Mouse (Mus musculus) heart, adult 8-10 months (tissue): Measurements from ENCODE around the gene Gprc5d. TPM values are rescaled to one million over a fixed set of nuclear protein-coding genes. Genes with fewer than 3 reads are reported as not detected.

ENCODE experiments used
- DNase-seq: peaks from one replicate; pipeline ENCODE4 v3.0.0; 2022; ENCODE audit warnings: low spot score
- total RNA-seq, 4 experiments: library from RNA; stranded (reverse); gene quantifications; 2 replicates each; pipeline ENCODE4 v1.2.4; 2022

The Gprc5d gene
- total RNA-seq, 4 experiments from 2014 or later = not detected

GRCm38 (mm10) chr6:135136439-135137161 is 18.5 kb upstream of the Gprc5d start:
- DNase-seq = no peak

GRCm38 (mm10) chr6:135135735-135136134 is 17.7 kb upstream of the Gprc5d start:
- no peak for DNase-seq

- no peak for DNase-seq
Measured at GRCm38 (mm10) chr6:135133486-135133885, 15.4 kb upstream of the Gprc5d start.

- no peak for DNase-seq
Measured at GRCm38 (mm10) chr6:135133086-135133485, 15.0 kb upstream of the Gprc5d start.

GRCm38 (mm10) chr6:135124755-135125380 is 6.8 kb upstream of the Gprc5d start:
- DNase-seq = no peak

GRCm38 (mm10) chr6:135116479-135116878 is 1.6 kb downstream of the Gprc5d start:
- DNase-seq = no peak

- no peak for DNase-seq
Measured at GRCm38 (mm10) chr6:135113114-135113436, 5.0 kb downstream of the Gprc5d start.

- no peak for DNase-seq
Measured at GRCm38 (mm10) chr6:135112411-135113113, 5.5 kb downstream of the Gprc5d start.

GRCm38 (mm10) chr6:135107014-135107413 is 11.1 kb downstream of the Gprc5d start:
- no peak for DNase-seq

- peak; percentile 16 for DNase-seq
Measured at GRCm38 (mm10) chr6:135102736-135103303, 15.3 kb downstream of the Gprc5d start.

GRCm38 (mm10) chr6:135100787-135101472 is 17.2 kb downstream of the Gprc5d start:
- DNase-seq = no peak

- DNase-seq = no peak
Measured at GRCm38 (mm10) chr6:135092798-135093470, 25.1 kb downstream of the Gprc5d start.

GRCm38 (mm10) chr6:135090661-135091060 is 27.4 kb downstream of the Gprc5d start:
- no peak for DNase-seq

- DNase-seq = no peak
Measured at GRCm38 (mm10) chr6:135089786-135090185, 28.3 kb downstream of the Gprc5d start.

GRCm38 (mm10) chr6:135087721-135088451 is 30.2 kb downstream of the Gprc5d start:
- DNase-seq = peak; percentile 74

- no peak for DNase-seq
Measured at GRCm38 (mm10) chr6:135085703-135086102, 32.4 kb downstream of the Gprc5d start.

- no peak for DNase-seq
Measured at GRCm38 (mm10) chr6:135083991-135084502, 34.0 kb downstream of the Gprc5d start.

GRCm38 (mm10) chr6:135078420-135078819 is 39.7 kb downstream of the Gprc5d start:
- no peak for DNase-seq

GRCm38 (mm10) chr6:135076202-135076601 is 41.9 kb downstream of the Gprc5d start:
- no peak for DNase-seq

- peak; percentile 12 for DNase-seq
Measured at GRCm38 (mm10) chr6:135074405-135074947, 43.6 kb downstream of the Gprc5d start.
